Mouse (Mus musculus): ENCODE results near the gene Spn.
A peak's percentile ranks its signal among the peaks of the same experiment; 100 is the strongest.
"Not testable (repeated sequence)": the region's sequence is repeated elsewhere in the genome, so short reads cannot be mapped to it uniquely, and the experiment has no call there.

Spn gene

GRCm38 (mm10) chr7:127105551-127105950 is 32.1 kb downstream of the Spn start:
- DNase-seq (ENCODE audit: low spot score in 2 of 2) = no peak

GRCm38 (mm10) chr7:127104560-127105332 is 32.9 kb downstream of the Spn start:
- peak; percentile 78 to 80 for DNase-seq (ENCODE audit: low spot score in 2 of 2)

GRCm38 (mm10) chr7:127103960-127104359 is 33.7 kb downstream of the Spn start:
- DNase-seq (ENCODE audit: low spot score in 2 of 2) = peak; percentile 35 to 40

GRCm38 (mm10) chr7:127102148-127102547 is 35.5 kb downstream of the Spn start:
- peak in 1 of 2 experiments; percentile 38 for DNase-seq (ENCODE audit: low spot score in 2 of 2)

- DNase-seq (ENCODE audit: low spot score in 2 of 2) = no peak
Measured at GRCm38 (mm10) chr7:127101451-127102016, 36.1 kb downstream of the Spn start.

- no peak for DNase-seq (ENCODE audit: low spot score in 2 of 2)
Measured at GRCm38 (mm10) chr7:127099528-127099927, 38.1 kb downstream of the Spn start.

GRCm38 (mm10) chr7:127098950-127099349 is 38.7 kb downstream of the Spn start:
- DNase-seq (ENCODE audit: low spot score in 2 of 2) = no peak

- DNase-seq (ENCODE audit: low spot score in 2 of 2) = no peak
Measured at GRCm38 (mm10) chr7:127098521-127098920, 39.1 kb downstream of the Spn start.

GRCm38 (mm10) chr7:127096456-127096855 is 41.2 kb downstream of the Spn start:
- no peak for DNase-seq (ENCODE audit: low spot score in 2 of 2)

- no peak for DNase-seq (ENCODE audit: low spot score in 2 of 2)
Measured at GRCm38 (mm10) chr7:127093914-127094313, 43.7 kb downstream of the Spn start.

- peak; percentile 94 to 97 for DNase-seq (ENCODE audit: low spot score in 2 of 2)
Measured at GRCm38 (mm10) chr7:127091114-127091896, 46.3 kb downstream of the Spn start, which contains the start of gene AI467606. Gene AI467606 (plus strand): TSS chr7:127091359.

- peak in 1 of 2 experiments; percentile 52 for DNase-seq (ENCODE audit: low spot score in 2 of 2)
Measured at GRCm38 (mm10) chr7:127090154-127091113, 47.2 kb downstream of the Spn start.

GRCm38 (mm10) chr7:127088901-127089845 is 48.5 kb downstream of the Spn start:
- DNase-seq (ENCODE audit: low spot score in 2 of 2) = peak; percentile 47 to 49

- DNase-seq (ENCODE audit: low spot score in 2 of 2) = no peak
Measured at GRCm38 (mm10) chr7:127088083-127088482, 49.5 kb downstream of the Spn start.

- not testable (repeated sequence) for DNase-seq (ENCODE audit: low spot score in 2 of 2)
Measured at GRCm38 (mm10) chr7:127087278-127088010, 50.2 kb downstream of the Spn start, which contains the start of gene Zg16. Gene Zg16 (minus strand): TSS chr7:127087328.

- not testable (repeated sequence) for DNase-seq (ENCODE audit: low spot score in 2 of 2)
Measured at GRCm38 (mm10) chr7:127085751-127086150, 51.9 kb downstream of the Spn start.

GRCm38 (mm10) chr7:127084794-127085193 is 52.8 kb downstream of the Spn start:
- no peak for DNase-seq (ENCODE audit: low spot score in 2 of 2)

GRCm38 (mm10) chr7:127083689-127084088 is 53.9 kb downstream of the Spn start:
- DNase-seq (ENCODE audit: low spot score in 2 of 2) = no peak

- no peak for DNase-seq (ENCODE audit: low spot score in 2 of 2)
Measured at GRCm38 (mm10) chr7:127082995-127083394, 54.6 kb downstream of the Spn start.
